Mouse (Mus musculus): ENCODE data around the gene Smoc1. TPM values are rescaled to one million over a fixed set of nuclear protein-coding genes. Genes with fewer than 3 reads are reported as not detected.

Gene Smoc1
- total RNA-seq, 2 experiments from 2014 or later = 10.3 to 10.9 TPM

DNA sequence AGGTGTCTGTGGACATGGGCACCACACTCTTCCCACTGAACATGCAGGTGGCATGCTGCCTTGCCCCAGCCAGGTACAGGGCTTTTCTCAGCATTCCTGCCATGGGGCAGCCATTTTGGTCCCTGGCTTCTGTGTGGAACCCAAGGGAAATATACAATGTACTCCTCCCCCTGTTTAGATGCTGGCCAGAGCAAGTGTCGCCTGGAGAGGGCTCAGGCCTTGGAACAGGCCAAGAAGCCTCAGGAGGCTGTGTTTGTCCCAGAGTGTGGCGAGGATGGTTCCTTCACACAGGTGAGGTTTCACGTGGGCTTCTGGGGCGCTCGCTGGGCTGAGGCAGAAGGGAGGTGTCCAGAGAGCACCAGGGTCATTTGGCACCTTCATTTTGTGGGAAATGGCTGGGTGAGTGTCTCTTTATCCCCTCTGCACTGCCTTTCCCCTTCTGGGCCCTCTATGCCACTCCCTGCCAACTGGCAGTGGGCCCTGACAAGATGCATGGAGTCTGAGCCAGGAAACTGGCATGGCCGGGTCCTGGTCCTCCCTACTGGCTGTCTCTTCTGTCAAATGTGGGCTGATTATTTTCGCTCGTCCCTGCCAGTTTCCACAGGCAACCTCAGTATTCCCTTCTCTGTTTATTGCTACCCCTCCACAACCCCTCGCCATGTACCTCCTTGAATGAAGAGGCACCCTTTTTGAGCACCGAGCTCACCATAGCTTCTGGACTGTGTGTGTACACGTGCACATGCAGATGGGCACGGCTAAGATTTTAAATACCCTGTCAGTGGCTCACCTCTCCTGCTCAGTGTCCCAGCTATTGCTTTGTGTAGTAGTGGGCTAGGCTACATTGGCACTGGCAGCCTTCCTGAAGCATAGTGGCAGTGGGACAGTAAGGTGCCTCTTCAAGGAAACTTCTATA lies 79.4 kb downstream of the Smoc1 start:
- DNase-seq (ENCODE audit: extremely low spot score in 1 of 2, low spot score in 2 of 2) = peak; percentile 14 to 42
- intact Hi-C loops (cut with DNase I) = no loop called here

DNA sequence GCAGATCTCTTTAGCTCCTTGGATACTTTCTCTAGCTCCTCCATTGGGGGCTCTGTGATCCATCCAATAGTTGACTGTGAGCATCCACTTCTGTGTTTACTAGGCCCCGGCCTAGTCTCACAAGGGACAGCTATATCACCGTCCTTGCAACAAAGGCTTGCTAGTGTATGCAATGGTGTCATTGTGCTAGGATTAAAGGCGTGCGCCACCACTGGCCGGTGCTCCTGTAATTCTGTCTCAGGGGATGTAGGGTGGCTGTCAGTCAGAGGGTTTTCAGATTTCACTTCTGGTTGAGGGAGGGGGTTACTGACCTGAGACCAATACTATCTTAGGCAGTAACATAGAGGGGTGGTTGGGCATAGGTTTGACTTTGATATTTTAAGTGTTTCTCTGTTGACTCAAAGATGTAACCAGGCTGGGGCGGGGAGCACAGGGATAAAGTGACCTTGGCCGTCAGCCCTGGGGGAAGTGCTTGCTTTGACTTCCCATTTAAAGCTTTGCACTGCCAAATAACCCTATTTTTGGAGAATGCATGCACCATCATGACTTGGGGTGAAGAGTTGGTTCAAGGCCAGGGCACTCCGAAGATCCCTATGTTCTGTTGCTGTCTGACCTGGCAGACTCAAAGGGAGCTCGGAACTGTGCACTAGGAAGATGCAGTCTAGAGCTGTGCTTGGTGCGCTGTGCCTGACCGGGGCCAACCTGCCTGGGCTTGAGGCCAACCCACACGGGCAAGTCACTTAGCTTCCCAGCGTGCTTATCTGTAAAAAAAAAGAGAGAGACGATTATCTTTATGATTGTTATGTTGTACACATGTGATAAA lies 80.9 kb downstream of the Smoc1 start:
- DNase-seq (ENCODE audit: extremely low spot score in 1 of 2, low spot score in 2 of 2) = no peak
- intact Hi-C loops (cut with DNase I) = no loop called here

DNA sequence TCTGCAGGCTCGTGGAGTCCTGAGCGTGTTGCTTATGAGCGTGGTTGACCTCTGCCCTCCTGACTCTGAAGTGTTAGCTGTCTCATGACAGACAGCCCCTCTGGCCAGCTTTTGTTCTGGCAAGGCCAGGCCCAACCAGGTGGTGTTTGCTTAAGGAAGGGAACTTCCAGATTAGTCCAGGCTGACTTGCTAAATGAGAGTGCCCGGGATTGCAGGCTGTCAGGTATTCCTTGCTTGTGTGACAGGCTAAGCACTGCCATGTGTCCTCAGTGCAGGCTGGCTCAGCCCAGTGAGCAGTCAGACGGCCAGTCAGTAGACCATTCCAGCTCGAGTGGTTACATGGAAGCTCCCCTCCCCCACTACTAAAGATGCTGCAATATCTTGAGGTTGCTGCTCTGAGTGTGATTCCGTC lies 82.0 kb downstream of the Smoc1 start:
- DNase-seq (ENCODE audit: extremely low spot score in 1 of 2, low spot score in 2 of 2) = no peak
- intact Hi-C loops (cut with DNase I) = no loop called here

DNA sequence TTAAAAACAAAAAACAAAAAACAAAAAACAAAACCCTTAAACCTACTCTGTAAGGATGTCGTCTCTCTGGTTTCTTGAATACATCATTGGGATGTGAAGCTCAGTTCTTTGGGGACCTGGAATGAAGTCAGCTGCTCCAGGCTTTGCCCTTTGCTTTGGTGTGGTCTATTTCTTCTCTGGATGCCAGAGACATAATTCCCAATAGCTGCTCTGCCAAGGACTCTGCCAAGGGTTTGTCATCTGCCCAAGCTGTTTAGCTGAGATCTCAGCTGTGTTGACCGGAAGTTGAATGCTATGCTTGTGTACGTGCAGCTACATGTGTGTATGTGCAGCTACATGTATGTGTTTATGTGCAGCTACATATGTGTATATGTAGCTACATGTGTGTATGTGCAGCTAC lies 83.4 kb downstream of the Smoc1 start:
- intact Hi-C loops (cut with DNase I) = no loop called here
- DNase-seq (ENCODE audit: extremely low spot score in 1 of 2, low spot score in 2 of 2) = no peak

DNA sequence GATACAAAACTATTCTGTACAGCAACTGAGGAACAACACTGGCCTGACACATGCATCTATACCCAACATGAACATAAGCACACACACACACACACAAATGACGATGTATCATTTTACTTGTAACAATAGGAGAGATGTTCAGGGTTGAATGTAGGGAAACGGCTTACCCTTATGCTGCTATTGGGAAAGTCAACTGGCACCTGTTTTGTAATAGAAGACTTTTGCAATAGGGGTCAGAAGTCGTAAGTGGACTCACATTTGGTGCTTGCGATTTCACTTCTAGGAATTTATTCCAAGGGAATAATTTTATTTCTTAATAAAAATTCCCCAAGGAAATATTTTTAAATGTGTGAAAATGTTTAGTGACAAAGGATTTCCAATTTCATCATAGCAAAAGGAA lies 85.7 kb downstream of the Smoc1 start:
- DNase-seq (ENCODE audit: extremely low spot score in 1 of 2, low spot score in 2 of 2) = no peak
- intact Hi-C loops (cut with DNase I) = no loop called here

DNA sequence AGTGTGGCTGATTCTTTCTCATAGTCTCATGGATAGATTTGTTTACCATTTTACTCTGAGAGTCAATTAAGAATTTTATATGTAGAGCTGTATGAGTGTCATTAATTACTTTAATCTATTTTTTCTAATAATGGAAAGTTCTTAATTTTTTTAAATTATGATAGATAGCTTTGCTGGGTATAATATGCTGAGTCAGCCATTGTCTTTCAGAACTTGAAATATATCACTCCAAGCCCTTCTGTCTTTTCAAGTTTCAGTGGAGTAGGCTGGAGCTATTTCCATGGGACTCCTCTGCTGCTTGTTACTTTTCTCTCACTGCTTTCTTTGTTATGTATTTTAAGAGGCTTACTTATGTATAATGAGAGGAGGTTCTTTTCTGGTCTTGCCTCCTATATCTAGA lies 93.7 kb downstream of the Smoc1 start:
- DNase-seq (ENCODE audit: extremely low spot score in 1 of 2, low spot score in 2 of 2) = no peak
- intact Hi-C loops (cut with DNase I) = no loop called here

DNA sequence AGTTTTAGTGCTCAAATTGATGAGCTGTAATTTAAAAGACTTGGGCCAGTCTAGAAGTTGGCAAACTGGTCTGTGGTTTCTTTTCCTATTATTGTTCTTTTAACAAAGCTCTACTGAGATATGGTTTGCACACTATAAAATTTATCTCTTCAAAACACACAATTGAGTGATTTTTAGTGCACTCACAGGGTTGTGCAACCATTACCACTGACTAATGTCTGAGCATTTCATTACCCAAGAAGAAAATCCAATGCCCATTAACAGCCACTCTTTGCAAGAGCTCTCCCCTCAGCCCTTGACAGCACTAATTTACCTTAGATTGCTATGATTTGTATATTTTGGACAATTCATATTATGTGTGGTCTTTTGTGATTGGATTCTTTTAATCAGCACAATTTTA lies 97.2 kb downstream of the Smoc1 start:
- DNase-seq (ENCODE audit: extremely low spot score in 1 of 2, low spot score in 2 of 2) = no peak
- intact Hi-C loops (cut with DNase I) = no loop called here

DNA sequence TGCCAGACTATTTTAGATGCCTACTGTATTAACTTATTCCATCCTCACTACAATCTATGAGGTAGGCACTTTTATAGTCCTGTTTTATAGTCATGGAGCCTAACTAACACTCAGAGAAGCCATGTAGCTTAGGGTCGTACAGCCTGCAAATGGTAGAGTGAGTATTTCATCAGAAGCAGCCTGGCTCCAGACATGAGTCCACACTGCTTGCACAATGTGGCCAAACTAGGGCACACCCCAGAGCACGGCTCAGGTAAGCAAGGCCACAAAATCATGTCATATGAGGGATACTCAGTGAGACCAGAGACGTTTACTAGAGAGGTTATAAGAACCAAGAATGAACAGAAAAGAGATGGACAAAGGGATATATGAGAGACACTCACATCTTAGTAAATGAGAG lies 100.2 kb downstream of the Smoc1 start:
- DNase-seq (ENCODE audit: extremely low spot score in 1 of 2, low spot score in 2 of 2) = no peak
- intact Hi-C loops (cut with DNase I) = no loop called here

DNA sequence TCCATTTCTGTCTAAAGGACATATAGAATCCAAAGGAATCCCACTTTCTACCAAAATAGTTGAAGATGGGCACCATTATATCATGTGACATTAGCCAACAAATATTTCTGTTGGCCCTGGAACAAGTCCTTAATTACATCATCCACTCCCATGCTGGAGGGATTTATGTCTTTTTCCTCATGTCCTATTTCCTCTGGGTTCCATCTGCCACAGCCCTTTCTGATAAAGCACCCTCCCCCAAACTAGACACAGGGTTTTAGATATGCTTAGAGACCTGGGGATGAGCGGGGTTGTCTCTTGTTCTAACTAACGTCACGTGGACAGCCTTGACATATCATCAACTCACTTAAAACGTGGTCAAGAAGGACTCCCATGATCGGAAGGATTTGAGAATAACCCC lies 102.1 kb downstream of the Smoc1 start:
- intact Hi-C loops (cut with DNase I) = no loop called here

DNA sequence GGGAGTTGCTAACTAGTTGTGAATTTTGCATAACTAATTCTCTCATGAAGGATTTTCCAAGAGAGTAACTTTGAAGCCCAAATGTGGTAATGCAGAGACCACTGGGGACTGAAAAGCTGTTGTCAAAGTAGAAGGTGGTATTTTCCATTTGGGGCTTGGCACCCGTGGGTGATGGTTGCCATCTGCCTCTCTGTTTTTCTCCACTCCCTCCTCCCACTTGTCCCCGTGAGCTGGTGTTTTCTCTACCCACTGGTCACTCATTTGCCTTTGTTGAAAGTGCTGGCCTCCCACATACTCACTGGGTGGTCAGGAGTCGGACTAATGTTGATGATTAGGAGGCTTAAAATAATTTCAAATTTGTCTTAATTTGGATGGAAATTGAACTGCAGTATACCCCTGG lies 104.1 kb downstream of the Smoc1 start:
- DNase-seq (ENCODE audit: extremely low spot score in 1 of 2, low spot score in 2 of 2) = no peak
- intact Hi-C loops (cut with DNase I) = no loop called here

More for the DNA sequence above, 102.1 kb downstream of the Smoc1 start:
- DNase-seq (ENCODE audit: extremely low spot score in 1 of 2, low spot score in 2 of 2) = no peak

DNA sequence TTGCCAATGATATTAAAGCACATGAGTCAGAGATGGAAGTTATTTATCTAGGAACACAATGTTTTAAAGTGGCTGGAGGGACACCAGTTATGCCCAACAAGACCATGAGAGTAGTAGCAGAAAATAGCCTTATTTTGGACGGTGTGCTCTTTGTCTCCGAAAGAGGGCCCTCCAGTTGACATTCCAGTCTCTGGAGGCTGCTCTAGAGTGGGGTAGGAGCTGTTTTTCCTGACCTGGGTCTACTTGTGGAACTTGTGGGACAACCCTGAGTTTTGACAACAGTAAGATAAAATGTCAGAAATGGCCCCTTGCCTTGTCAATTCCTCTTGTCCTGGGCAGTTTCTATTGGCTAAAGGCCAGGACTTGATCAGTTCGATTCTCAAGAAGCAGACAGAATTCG lies 104.5 kb downstream of the Smoc1 start:
- intact Hi-C loops (cut with DNase I) = no loop called here
- no peak for DNase-seq (ENCODE audit: extremely low spot score in 1 of 2, low spot score in 2 of 2)

DNA sequence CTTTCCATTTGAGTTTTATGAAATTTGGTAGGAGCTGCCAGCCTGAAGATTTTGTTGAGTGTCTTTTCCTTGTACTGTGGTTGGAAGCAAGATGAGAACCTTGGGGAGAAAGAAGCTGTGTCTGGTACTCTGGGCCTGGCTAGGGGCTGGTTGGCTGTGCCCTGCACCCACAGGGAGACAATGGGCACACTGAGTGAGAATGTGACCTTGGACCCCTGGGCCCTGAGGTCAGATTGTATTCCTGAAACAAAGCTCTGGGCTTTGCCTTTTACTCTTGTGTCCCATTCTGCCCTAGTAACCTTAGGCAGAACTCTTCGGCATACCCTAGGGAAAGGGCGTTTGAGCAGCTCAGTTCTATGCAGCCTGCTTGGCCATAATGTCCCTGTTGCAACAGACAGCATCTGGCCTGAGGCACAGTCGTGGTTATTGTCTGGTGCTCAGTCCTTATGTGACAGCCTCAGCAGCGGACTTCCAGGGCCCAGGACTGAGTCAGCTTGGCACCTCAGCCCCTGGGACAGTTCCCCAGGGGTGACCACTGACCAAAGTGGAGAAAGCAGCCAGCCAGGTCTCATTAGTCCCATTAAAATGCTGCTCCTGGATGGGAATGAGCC lies 106.6 kb downstream of the Smoc1 start:
- intact Hi-C loops (cut with DNase I) = no loop called here
- DNase-seq (ENCODE audit: extremely low spot score in 1 of 2, low spot score in 2 of 2) = no peak

DNA sequence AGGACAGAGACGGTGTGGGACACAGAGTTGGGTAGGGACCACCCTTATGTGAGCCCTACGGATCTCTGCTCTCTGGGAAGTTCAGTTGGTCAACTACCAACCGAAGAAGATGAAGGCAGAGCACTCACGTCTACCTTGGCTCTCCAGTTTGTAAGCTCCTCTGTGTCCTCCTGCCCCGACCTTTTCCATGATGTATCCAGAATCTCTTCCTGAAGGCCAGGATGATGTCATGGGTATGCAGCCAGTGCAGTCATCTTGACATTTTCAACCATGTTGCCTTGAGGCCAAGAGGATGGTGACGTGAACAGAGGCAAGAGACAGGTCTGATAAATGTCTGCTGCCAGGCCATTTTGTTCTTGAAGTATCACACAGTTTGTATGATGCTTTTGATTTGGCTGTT lies 111.6 kb downstream of the Smoc1 start:
- intact Hi-C loops (cut with DNase I) = no loop called here
- no peak for DNase-seq (ENCODE audit: extremely low spot score in 1 of 2, low spot score in 2 of 2)

DNA sequence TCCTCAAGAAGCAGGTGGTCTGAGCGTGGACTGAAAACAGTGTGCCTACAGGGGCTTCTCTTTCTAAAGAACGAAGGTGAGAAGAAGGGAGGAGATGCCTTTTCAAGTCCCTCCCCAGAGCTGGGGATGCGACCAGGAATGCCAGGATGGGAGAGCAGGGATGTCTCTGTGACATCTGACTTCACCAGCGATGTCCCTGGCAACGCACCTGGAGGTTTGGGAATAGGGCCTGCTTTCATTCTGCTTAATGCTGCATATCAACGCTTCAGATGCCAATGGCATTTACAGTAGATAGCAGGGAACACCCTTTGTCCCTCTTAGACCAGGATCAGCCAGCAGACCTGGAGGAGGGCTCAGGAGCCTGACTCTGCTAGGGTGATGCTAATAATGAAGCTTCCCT lies 112.9 kb downstream of the Smoc1 start:
- intact Hi-C loops (cut with DNase I) = no loop called here
- DNase-seq (ENCODE audit: extremely low spot score in 1 of 2, low spot score in 2 of 2) = no peak

DNA sequence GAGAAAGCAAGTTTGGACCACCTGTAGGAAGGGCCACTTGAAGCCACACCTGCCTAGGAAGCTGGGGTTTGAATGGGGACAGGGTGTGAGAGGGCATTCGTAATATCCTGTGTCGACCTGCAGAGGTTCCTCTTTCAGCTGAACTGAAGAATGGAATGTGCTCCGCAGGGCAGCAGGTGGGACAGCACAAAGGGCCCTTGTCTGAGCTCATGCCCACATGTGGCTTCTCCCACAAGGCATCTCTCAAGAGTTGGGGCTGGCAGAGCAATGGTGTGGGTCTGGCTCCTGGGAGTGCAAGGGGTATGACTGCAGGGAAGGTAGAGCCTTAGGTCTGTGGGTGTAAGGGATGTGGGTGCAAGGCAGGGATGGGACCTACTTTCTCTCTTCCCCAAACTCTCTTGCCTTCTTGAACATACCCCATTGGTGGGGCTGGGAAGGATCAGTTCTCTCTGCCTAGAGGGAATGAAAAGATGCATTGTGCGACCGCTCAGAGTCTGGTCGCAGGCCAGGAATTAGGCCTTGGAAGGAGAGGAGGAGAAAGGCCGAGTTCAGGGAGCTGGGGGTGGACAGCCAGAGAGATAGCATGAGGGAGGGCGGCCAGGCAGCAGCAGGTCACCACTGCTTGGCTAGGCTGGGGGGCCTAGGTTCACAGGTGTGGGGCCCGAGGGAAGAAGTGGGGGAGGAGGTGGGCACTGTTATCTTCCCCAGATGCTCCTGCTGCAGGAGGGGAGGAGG lies 114.2 kb downstream of the Smoc1 start:
- intact Hi-C loops (cut with DNase I) = no loop called here
- DNase-seq (ENCODE audit: extremely low spot score in 1 of 2, low spot score in 2 of 2) = peak; percentile 10 to 50

DNA sequence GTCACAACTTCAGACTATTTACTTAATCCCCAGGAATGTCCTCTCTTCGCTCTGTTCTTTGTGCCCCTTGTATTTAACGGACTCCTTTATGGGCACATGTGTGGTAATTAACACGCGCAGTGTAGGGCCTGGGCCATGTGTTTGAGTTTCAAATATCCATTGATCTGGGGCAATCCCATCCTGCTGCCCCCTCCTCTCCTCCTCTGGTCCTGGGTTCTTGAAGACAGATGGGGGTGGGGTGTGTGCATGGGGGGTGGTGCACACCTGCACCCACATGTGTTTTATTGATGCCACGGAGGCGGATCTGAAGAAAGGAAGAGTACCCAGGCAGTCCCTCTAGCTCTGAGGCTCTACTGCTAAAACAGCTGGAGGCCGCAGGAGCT lies 114.7 kb downstream of the Smoc1 start:
- DNase-seq (ENCODE audit: extremely low spot score in 1 of 2, low spot score in 2 of 2) = no peak
- intact Hi-C loops (cut with DNase I) = no loop called here

DNA sequence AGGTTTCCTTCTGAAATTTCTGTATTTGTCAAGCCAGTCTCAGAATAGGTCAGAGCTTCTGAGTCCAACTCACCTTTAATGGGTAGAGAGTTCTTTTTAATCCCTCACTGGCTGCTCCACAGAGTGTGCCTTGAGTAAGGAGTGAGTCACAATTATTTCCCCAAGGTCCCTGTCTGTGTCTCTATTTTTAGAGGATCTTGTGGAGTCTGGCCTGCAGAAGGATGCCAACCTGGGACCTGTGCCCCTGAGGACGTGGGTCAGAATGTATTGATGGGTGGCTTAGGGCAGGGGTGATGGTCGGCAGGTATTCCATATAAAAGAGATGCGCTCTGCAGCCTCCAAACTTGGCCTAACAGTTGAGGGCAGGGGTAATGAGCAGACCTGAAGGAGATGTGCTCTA lies 115.6 kb downstream of the Smoc1 start:
- no peak for DNase-seq (ENCODE audit: extremely low spot score in 1 of 2, low spot score in 2 of 2)
- intact Hi-C loops (cut with DNase I) = no loop called here

DNA sequence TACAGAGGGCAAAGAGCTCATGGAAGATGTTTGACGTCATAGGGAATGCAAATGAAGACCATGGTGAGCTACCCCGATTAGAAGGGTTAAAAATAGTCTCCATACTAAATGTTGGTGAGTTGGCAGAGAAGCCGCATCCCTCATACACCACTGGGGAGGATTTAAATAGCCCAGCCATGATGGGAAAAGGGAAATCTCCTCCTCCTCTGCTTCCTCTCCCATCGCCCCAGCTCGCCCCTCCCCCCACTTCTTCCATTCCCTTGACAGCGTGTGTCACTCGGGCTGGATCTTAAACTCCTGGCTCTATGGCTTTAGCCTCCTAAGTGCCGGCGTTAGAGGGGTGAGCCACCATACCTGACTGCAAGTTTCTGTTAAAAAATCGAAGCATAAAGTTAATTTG lies 117.6 kb downstream of the Smoc1 start:
- no peak for DNase-seq (ENCODE audit: extremely low spot score in 1 of 2, low spot score in 2 of 2)
- intact Hi-C loops (cut with DNase I) = no loop called here

All from left cerebral cortex, postnatal 10 days (tissue).